Mouse (Mus musculus) limb, embryonic 15.5 days (tissue): ENCODE measurements at regions not wholly inside any gene's neighbourhood (a gene's known extent, or its start where the extent isn't known, plus 50 kb on each side); places are given as distances from the start of the nearest gene placed in this dataset.
"Not testable (repeated sequence)": the region's sequence is repeated elsewhere in the genome, so short reads cannot be mapped to it uniquely, and the experiment has no call there.

Experiments used
- ATAC-seq: fragments of 200-750 bp; cut with Nextera tagmentation; 2 replicates; pipeline ENCODE4 v1.8.0; 2017; ENCODE audit warnings: low read depth, moderate TSS enrichment; ENCODE audit not compliant: insufficient number of reproducible peaks, low FRiP score, low TSS enrichment
- H3K27ac ChIP-seq: fragments of 300-500 bp; sonication (generic); 2 replicates; pipeline ENCODE4 v1.5.1; 2015; ENCODE audit warnings: moderate library complexity, mild to moderate bottlenecking, inconsistent platforms
- H3K27me3 ChIP-seq: fragments of 300-500 bp; sonication (generic); 2 replicates; pipeline ENCODE4 v1.6.1; 2015; ENCODE audit warnings: inconsistent platforms
- H3K36me3 ChIP-seq: fragments of 300-500 bp; sonication (generic); 2 replicates; pipeline ENCODE4 v1.6.1; 2015; ENCODE audit warnings: inconsistent platforms
- H3K4me1 ChIP-seq: fragments of 300-500 bp; sonication (generic); 2 replicates; pipeline ENCODE4 v1.6.1; 2015; ENCODE audit warnings: inconsistent platforms
- H3K4me2 ChIP-seq: fragments of 300-500 bp; sonication (generic); 2 replicates; pipeline ENCODE4 v1.6.1; 2015; ENCODE audit warnings: mild to moderate bottlenecking, inconsistent platforms
- H3K4me3 ChIP-seq: fragments of 300-500 bp; sonication (generic); 2 replicates; pipeline ENCODE4 v1.5.1; 2015; ENCODE audit warnings: mild to moderate bottlenecking, inconsistent platforms
- H3K9ac ChIP-seq: fragments of 300-500 bp; sonication (generic); 2 replicates; pipeline ENCODE4 v1.6.1; 2015; ENCODE audit warnings: inconsistent platforms
- H3K9me3 ChIP-seq: fragments of 300-500 bp; sonication (generic); 2 replicates; pipeline ENCODE4 v1.6.1; 2016; ENCODE audit warnings: inconsistent platforms
- WGBS: fragments of 180-500 bp; shearing (Covaris S2); methylation state at CpG from one replicate; pipeline ENCODE4 v1.1.7; 2015; 5-methylcytosine and 5-hydroxymethylcytosine counted together

DNA sequence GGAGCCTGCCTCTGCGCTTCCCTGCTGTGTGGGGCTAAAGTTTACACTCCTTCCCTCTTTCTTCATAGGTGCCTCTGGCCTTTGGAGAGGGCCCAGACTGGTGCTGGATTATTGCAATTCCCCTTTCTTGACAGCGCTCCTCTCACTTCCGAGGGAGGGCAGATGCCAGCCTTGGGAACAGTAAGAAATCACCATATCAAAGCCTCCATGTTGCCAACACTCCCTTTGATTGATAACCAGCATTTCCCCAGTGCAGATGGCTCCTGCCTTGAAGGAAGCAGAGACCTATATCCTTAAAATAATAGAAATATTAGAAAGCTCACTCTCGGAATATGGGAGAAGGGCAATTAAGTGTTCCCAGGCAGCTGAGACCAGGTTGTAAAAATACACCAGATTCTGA is 63.1 kb upstream of the Cep295 start:
- WGBS = 37% methylated on average over 4 of the region's 4 CpGs
- H3K27ac ChIP-seq = no peak overlapping the region
- H3K9ac ChIP-seq = no peak overlapping the region
- no peaks in the 10 kb centered on the region for H3K9me3 ChIP-seq
- no peak overlapping the region for H3K4me2 ChIP-seq
- no peaks in the 10 kb centered on the region for H3K36me3 ChIP-seq
- H3K4me1 ChIP-seq = peaks cover 10% of the 10 kb centered on the region; the same call in 1 of the 2 replicates
- no peaks in the 10 kb centered on the region for H3K27me3 ChIP-seq
- no peak overlapping the region for H3K4me3 ChIP-seq
- no peak for ATAC-seq

DNA sequence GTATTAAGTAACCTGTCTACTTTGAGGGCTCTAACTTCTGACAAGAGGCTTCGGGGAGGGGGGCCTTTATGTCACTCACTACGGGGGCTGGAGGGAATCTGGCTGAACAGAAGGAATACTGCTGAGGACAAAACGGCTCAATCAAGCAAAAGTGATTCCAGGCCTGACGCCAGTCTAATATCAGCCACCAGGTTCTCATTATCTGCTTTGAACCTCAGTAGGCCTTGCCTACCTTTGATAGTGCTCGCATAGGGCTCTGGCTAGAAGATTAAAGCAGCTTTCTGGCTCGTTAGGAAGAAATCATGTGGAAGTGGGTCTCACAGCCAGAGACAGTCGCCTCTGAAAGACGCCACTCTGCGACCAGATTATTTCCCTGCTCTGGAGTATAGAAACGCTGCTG is 64.3 kb upstream of the Cep295 start:
- Histone ChIP-seq H3K27ac (0 out of 2 replicates have a peak overlapping the region, but pooled peaks have one; percentile 11), H3K4me1 (peaks cover 10% of the 10 kb centered on the region; the same call in 1 of the 2 replicates), H3K9me3 (no peaks in the 10 kb centered on the region), H3K4me3 (no peak overlapping the region), H3K36me3 (no peaks in the 10 kb centered on the region), H3K9ac (no peak overlapping the region), H3K4me2 (no peak overlapping the region), H3K27me3 (no peaks in the 10 kb centered on the region)
- ATAC-seq = no peak
- WGBS = 26% methylated on average over 10 of the region's 10 CpGs

DNA sequence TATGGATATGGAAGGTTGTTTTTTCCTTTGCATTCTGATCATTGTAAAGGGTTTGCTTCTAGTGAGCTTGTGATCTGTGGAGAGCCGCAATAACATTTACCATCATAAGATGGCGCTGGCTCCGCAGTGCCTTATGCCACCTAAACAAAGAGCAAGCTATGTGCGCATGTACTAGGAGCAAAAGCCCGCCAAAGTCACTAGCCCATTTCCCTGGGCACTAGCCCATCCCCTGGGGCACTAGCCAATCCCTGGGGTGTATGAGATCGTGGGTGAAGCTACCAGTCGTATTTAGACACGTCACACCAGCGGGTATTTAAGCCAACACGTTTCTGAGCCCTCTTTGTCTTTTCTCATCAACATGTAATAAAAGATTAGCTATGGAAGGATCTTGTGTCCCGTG is 59.0 kb upstream of the Smco4 start:
- not testable (repeated sequence) for H3K9me3 ChIP-seq, H3K4me1 ChIP-seq, H3K4me2 ChIP-seq, H3K36me3 ChIP-seq, ATAC-seq, H3K27me3 ChIP-seq, H3K27ac ChIP-seq, H3K4me3 ChIP-seq, H3K9ac ChIP-seq
- 61% methylated on average over 11 of the region's 11 CpGs for WGBS

DNA sequence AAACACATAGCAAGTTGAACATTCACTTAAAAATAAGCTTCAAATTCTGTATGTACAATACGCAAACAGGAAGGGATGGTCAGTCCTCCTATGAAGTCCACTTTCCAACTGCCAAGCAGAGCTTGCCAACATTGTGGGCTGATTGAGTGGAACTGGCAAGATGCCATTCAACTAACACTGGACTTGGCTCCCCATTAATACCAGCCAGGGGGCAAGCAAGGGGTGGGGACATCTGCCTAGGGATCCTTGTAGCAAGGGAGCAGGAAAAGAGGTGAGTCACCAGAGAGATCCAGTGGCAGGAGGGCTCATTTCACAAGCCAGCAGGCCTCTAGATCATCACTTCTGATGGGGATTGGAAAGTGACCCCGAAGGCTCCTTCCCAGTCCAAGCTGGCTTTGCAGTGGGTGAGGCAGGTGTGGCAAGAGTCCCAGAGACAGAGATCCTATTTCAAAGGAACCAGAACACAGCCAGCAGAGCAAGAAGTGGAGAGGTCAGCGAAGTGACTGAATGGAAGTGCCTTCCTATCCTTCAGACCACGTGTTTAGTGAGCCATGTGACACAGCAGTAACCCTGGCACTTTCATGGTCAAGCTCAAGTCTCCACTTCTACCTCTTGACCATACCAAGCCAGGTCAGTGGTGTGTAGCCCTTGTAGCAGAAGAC is 53.8 kb upstream of the Smco4 start:
- WGBS = 48% methylated on average over 4 of the region's 4 CpGs

DNA sequence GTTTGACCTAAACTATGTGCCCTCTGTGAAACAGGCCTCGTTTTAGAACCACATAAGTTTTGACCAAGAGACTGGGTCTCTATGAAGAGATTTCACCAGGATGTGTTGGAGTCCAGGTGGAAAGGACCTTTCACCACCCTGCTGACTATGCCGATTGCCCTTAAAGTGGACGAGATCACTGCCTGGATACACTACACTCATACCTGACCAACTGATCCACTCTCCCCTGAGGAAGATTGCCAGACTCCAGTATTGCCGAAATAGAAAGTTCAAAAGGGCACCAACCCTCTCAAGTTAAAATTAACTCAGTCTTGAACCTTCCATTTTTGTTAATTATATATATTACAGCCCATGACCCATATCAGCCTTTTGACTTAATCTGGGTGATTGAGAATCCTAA is 51.1 kb upstream of the Smco4 start:
- Histone ChIP-seq H3K36me3 (no peaks in the 10 kb centered on the region), H3K9me3 (no peaks in the 10 kb centered on the region), H3K4me3 (no peak overlapping the region), H3K9ac (no peak overlapping the region), H3K4me1 (no peaks in the 10 kb centered on the region), H3K27me3 (no peaks in the 10 kb centered on the region), H3K4me2 (no peak overlapping the region), H3K27ac (no peak overlapping the region)
- 76% methylated on average over 4 of the region's 4 CpGs for WGBS
- ATAC-seq = no peak

More for the DNA sequence above, 53.8 kb upstream of the Smco4 start:
- Histone ChIP-seq H3K9ac (no peak overlapping the region), H3K4me1 (no peaks in the 10 kb centered on the region), H3K9me3 (no peaks in the 10 kb centered on the region), H3K4me2 (no peak overlapping the region), H3K4me3 (no peak overlapping the region), H3K27ac (no peak overlapping the region), H3K27me3 (no peaks in the 10 kb centered on the region), H3K36me3 (no peaks in the 10 kb centered on the region)
- no peak for ATAC-seq
